Mouse (Mus musculus): ENCODE measurements around the gene Ankrd40. TPM values are rescaled to one million over a fixed set of nuclear protein-coding genes. Genes with fewer than 3 reads are reported as not detected.

The Ankrd40 gene
- polyA plus RNA-seq, 1 experiment from 2014 or later: 36.2 TPM

GRCm38 (mm10) chr11:94345926-94346325 lies 18.1 kb downstream of the Ankrd40 start:
- H3K4me3 ChIP-seq: no peak overlapping the region
- 87% methylated on average over 10 of the region's 10 CpGs for WGBS
- no peak for ATAC-seq (ENCODE audit: low FRiP score, low read depth)
- no peaks in the 10 kb centered on the region for H3K9me3 ChIP-seq
- H3K27me3 ChIP-seq (replicated peaks): no peaks in the 10 kb centered on the region; the same call in 1 of the 2 replicates
- no peak overlapping the region for H3K4me2 ChIP-seq (replicated peaks)
- H3K9ac ChIP-seq: no peak overlapping the region
- peaks cover 31% of the 10 kb centered on the region for H3K4me1 ChIP-seq
- H3K36me3 ChIP-seq: no peaks in the 10 kb centered on the region
- H3K27ac ChIP-seq: no peak overlapping the region

- H3K27me3 ChIP-seq (replicated peaks): no peaks in the 10 kb centered on the region; the same call in 1 of the 2 replicates
- H3K36me3 ChIP-seq: no peaks in the 10 kb centered on the region
- H3K27ac ChIP-seq: no peak overlapping the region
- no peak overlapping the region for H3K4me2 ChIP-seq (replicated peaks)
- no peak overlapping the region for H3K4me3 ChIP-seq
- H3K9ac ChIP-seq: no peak overlapping the region
- ATAC-seq (ENCODE audit: low FRiP score, low read depth): no peak
- H3K9me3 ChIP-seq: no peaks in the 10 kb centered on the region
- WGBS: 78% methylated on average over 3 of the region's 3 CpGs
- peaks cover 26% of the 10 kb centered on the region for H3K4me1 ChIP-seq
These were observed 18.8 kb downstream of the Ankrd40 start for GRCm38 (mm10) chr11:94346611-94347010.

GRCm38 (mm10) chr11:94347063-94347575 lies 19.3 kb downstream of the Ankrd40 start:
- no peaks in the 10 kb centered on the region for H3K9me3 ChIP-seq
- H3K4me3 ChIP-seq: no peak overlapping the region
- H3K4me2 ChIP-seq (replicated peaks): no peak overlapping the region
- no peak for ATAC-seq (ENCODE audit: low FRiP score, low read depth)
- no peak overlapping the region for H3K27ac ChIP-seq
- no peak overlapping the region for H3K9ac ChIP-seq
- WGBS: 89% methylated on average over 7 of the region's 7 CpGs
- no peaks in the 10 kb centered on the region; the same call in 1 of the 2 replicates for H3K27me3 ChIP-seq (replicated peaks)
- H3K36me3 ChIP-seq: no peaks in the 10 kb centered on the region
- H3K4me1 ChIP-seq: peaks cover 20% of the 10 kb centered on the region

- 88% methylated on average over 2 of the region's 2 CpGs for WGBS
- Histone ChIP-seq H3K4me2 (replicated peaks) (no peak overlapping the region), H3K4me1 (no peaks in the 10 kb centered on the region), H3K27ac (no peak overlapping the region), H3K27me3 (replicated peaks) (no peaks in the 10 kb centered on the region; the same call in 1 of the 2 replicates), H3K36me3 (no peaks in the 10 kb centered on the region), H3K9ac (no peak overlapping the region), H3K9me3 (no peaks in the 10 kb centered on the region), H3K4me3 (no peak overlapping the region)
- ATAC-seq (ENCODE audit: low FRiP score, low read depth): no peak
These were observed 22.0 kb downstream of the Ankrd40 start for GRCm38 (mm10) chr11:94349839-94350238.

GRCm38 (mm10) chr11:94350337-94350736 lies 22.5 kb downstream of the Ankrd40 start:
- H3K9ac ChIP-seq: no peak overlapping the region
- H3K36me3 ChIP-seq: no peaks in the 10 kb centered on the region
- 76% methylated on average over 1 of the region's 1 CpGs for WGBS
- ATAC-seq (ENCODE audit: low FRiP score, low read depth): no peak
- no peaks in the 10 kb centered on the region for H3K4me1 ChIP-seq
- H3K4me2 ChIP-seq (replicated peaks): no peak overlapping the region
- H3K27me3 ChIP-seq (replicated peaks): no peaks in the 10 kb centered on the region; the same call in 1 of the 2 replicates
- no peaks in the 10 kb centered on the region for H3K9me3 ChIP-seq
- H3K4me3 ChIP-seq: no peak overlapping the region
- no peak overlapping the region for H3K27ac ChIP-seq

- 20% methylated on average over 3 of the region's 3 CpGs for WGBS
These were observed 23.3 kb downstream of the Ankrd40 start for GRCm38 (mm10) chr11:94351094-94351493.

GRCm38 (mm10) chr11:94355521-94356217 lies 27.9 kb downstream of the Ankrd40 start:
- Histone ChIP-seq H3K4me2 (replicated peaks) (no peak overlapping the region), H3K4me3 (no peak overlapping the region), H3K9me3 (no peaks in the 10 kb centered on the region), H3K27me3 (replicated peaks) (no peaks in the 10 kb centered on the region), H3K36me3 (no peaks in the 10 kb centered on the region), H3K27ac (no peak overlapping the region), H3K4me1 (no peaks in the 10 kb centered on the region), H3K9ac (no peak overlapping the region)
- WGBS: 86% methylated on average over 9 of the region's 9 CpGs
- no peak for ATAC-seq (ENCODE audit: low FRiP score, low read depth)

More at GRCm38 (mm10) chr11:94351094-94351493, 23.3 kb downstream of the Ankrd40 start:
- no peak for ATAC-seq (ENCODE audit: low FRiP score, low read depth)
- H3K9me3 ChIP-seq: no peaks in the 10 kb centered on the region
- H3K9ac ChIP-seq: no peak overlapping the region
- no peaks in the 10 kb centered on the region for H3K36me3 ChIP-seq
- no peaks in the 10 kb centered on the region for H3K4me1 ChIP-seq
- no peak overlapping the region for H3K27ac ChIP-seq
- no peak overlapping the region for H3K4me3 ChIP-seq
- no peaks in the 10 kb centered on the region for H3K27me3 ChIP-seq (replicated peaks)
- no peak overlapping the region for H3K4me2 ChIP-seq (replicated peaks)

- no peak overlapping the region for H3K9ac ChIP-seq
- H3K4me3 ChIP-seq: no peak overlapping the region
- ATAC-seq (ENCODE audit: low FRiP score, low read depth): no peak
- no peaks in the 10 kb centered on the region for H3K36me3 ChIP-seq
- H3K27ac ChIP-seq: no peak overlapping the region
- no peaks in the 10 kb centered on the region for H3K27me3 ChIP-seq (replicated peaks)
- no peak overlapping the region for H3K4me2 ChIP-seq (replicated peaks)
- no peaks in the 10 kb centered on the region for H3K4me1 ChIP-seq
- H3K9me3 ChIP-seq: no peaks in the 10 kb centered on the region
- WGBS: 96% methylated on average over 12 of the region's 12 CpGs
These were observed 31.4 kb downstream of the Ankrd40 start for GRCm38 (mm10) chr11:94359168-94359567.

- H3K4me3 ChIP-seq: no peak overlapping the region
- H3K9me3 ChIP-seq: no peaks in the 10 kb centered on the region
- H3K27me3 ChIP-seq (replicated peaks): no peaks in the 10 kb centered on the region
- no peak overlapping the region for H3K4me2 ChIP-seq (replicated peaks)
- no peaks in the 10 kb centered on the region for H3K4me1 ChIP-seq
- WGBS: 92% methylated on average over 14 of the region's 14 CpGs
- no peak for ATAC-seq (ENCODE audit: low FRiP score, low read depth)
- H3K27ac ChIP-seq: no peak overlapping the region
- no peaks in the 10 kb centered on the region for H3K36me3 ChIP-seq
- H3K9ac ChIP-seq: no peak overlapping the region
These were observed 33.5 kb downstream of the Ankrd40 start for GRCm38 (mm10) chr11:94361166-94361870.

GRCm38 (mm10) chr11:94362101-94362500 lies 34.3 kb downstream of the Ankrd40 start:
- ATAC-seq (ENCODE audit: low FRiP score, low read depth): no peak
- H3K36me3 ChIP-seq: no peaks in the 10 kb centered on the region

GRCm38 (mm10) chr11:94363690-94364089 lies 35.9 kb downstream of the Ankrd40 start:
- no peaks in the 10 kb centered on the region for H3K36me3 ChIP-seq
- no peaks in the 10 kb centered on the region for H3K4me1 ChIP-seq
- no peak overlapping the region for H3K9ac ChIP-seq
- H3K4me3 ChIP-seq: no peak overlapping the region
- no peaks in the 10 kb centered on the region for H3K9me3 ChIP-seq
- WGBS: 86% methylated on average over 7 of the region's 7 CpGs
- no peak for ATAC-seq (ENCODE audit: low FRiP score, low read depth)
- H3K27me3 ChIP-seq (replicated peaks): no peaks in the 10 kb centered on the region
- no peak overlapping the region for H3K27ac ChIP-seq
- H3K4me2 ChIP-seq (replicated peaks): no peak overlapping the region

More at GRCm38 (mm10) chr11:94362101-94362500, 34.3 kb downstream of the Ankrd40 start:
- Histone ChIP-seq H3K27me3 (replicated peaks) (no peaks in the 10 kb centered on the region), H3K27ac (no peak overlapping the region), H3K4me2 (replicated peaks) (no peak overlapping the region), H3K4me1 (no peaks in the 10 kb centered on the region), H3K4me3 (no peak overlapping the region), H3K9ac (no peak overlapping the region), H3K9me3 (no peaks in the 10 kb centered on the region)
- WGBS: 94% methylated on average over 5 of the region's 5 CpGs

- ATAC-seq (ENCODE audit: low FRiP score, low read depth): no peak
- no peaks in the 10 kb centered on the region for H3K4me1 ChIP-seq
- 84% methylated on average over 3 of the region's 3 CpGs for WGBS
- H3K36me3 ChIP-seq: no peaks in the 10 kb centered on the region
- H3K9me3 ChIP-seq: no peaks in the 10 kb centered on the region
- H3K9ac ChIP-seq: no peak overlapping the region
- H3K4me3 ChIP-seq: no peak overlapping the region
- H3K27ac ChIP-seq: no peak overlapping the region
- no peak overlapping the region for H3K4me2 ChIP-seq (replicated peaks)
- no peaks in the 10 kb centered on the region for H3K27me3 ChIP-seq (replicated peaks)
These were observed 37.5 kb downstream of the Ankrd40 start for GRCm38 (mm10) chr11:94365340-94365739.

All from neural tube, embryonic 12.5 days (tissue).